Mouse (Mus musculus): ENCODE measurements around the gene Spata32. TPM values are rescaled to one million over a fixed set of nuclear protein-coding genes. Genes with fewer than 3 reads are reported as not detected.

The Spata32 gene
- polyA plus RNA-seq, 1 experiment = not detected

DNA sequence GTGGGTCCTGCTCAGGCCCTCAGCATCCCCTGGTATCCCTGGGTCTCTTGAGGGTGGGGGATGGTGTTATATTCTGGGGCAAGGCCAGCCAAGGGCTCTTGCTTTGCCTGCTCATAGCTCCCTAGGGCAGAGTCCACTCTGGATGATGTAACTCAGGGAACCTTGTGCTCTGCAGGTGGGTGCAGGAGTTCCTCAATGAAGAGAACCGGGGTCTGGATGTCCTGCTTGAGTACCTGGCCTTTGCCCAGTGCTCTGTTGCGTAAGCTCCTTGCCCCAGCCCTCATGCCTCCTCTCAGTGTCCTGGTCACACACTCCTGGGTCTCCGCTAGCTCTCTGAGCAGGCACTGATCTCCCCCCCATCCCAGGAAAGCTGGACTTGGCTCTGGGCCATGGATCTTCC is 36.3 kb downstream of the Spata32 start:
- Histone ChIP-seq H3K4me1 (ENCODE audit: control insufficient read depth) (no peaks in the 10 kb centered on the region), H3K4me3 (replicated peaks) (no peak overlapping the region), H3K36me3 (ENCODE audit: control insufficient read depth) (no peaks in the 10 kb centered on the region), H3K9me3 (ENCODE audit: control insufficient read depth, low read length) (no peaks in the 10 kb centered on the region), H3K27me3 (ENCODE audit: control insufficient read depth) (no peaks in the 10 kb centered on the region)
- no peak for TF ChIP-seq GATA1 (IDR thresholded peaks at IDR 0.05; ENCODE audit: low read length)
- TF ChIP-seq TAL1 (IDR thresholded peaks at IDR 0.05; ENCODE audit: low read length) = no peak

DNA sequence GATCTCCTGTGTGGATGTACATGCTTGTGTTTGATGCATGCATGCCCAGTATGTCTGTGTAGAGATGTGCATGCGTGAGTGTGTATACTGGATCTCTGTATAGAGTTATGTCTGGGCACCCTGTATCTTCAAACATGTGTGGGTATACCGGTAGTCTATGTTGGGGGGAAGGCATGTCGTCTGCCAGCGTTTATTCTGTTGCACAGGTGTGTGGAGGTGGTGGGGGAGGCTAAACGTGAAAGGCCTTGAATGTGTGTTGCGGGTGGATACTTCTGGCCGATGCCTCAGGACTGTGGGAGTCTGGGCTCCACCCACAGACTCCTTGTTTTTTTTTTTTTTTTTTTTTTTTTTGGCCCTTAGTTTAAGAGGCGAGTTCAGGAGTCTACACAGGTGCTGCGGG is 36.9 kb downstream of the Spata32 start:
- TF ChIP-seq TAL1 (IDR thresholded peaks at IDR 0.05; ENCODE audit: low read length) = no peak
- TF ChIP-seq GATA1 (IDR thresholded peaks at IDR 0.05; ENCODE audit: low read length) = no peak
- H3K27me3 ChIP-seq (ENCODE audit: control insufficient read depth) = no peaks in the 10 kb centered on the region
- H3K4me1 ChIP-seq (ENCODE audit: control insufficient read depth) = no peaks in the 10 kb centered on the region

DNA sequence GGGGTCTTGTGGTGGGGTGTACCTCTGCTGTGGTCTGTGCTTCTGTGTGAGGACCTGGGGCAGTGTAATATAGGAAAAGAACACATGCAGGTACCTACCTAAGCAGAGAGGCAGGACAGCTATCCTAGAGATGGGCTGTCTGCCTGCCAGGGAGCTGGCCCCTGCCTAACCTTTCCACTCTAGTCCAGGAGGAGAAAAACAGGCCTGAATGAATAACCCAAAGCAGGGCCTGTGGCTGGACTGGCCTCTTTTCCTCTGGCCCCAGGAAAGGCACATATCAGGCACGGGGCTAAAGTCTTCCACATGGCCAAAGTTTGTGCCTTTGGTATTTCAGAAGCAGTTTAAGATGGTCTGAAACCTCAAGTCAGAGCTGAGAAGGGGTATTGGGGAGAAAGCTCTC is 37.8 kb downstream of the Spata32 start:
- no peak overlapping the region for H3K4me3 ChIP-seq (replicated peaks)
- H3K36me3 ChIP-seq (ENCODE audit: control insufficient read depth) = no peaks in the 10 kb centered on the region
- H3K9me3 ChIP-seq (ENCODE audit: control insufficient read depth, low read length) = no peaks in the 10 kb centered on the region
- H3K27me3 ChIP-seq (ENCODE audit: control insufficient read depth) = no peaks in the 10 kb centered on the region
- TF ChIP-seq TAL1 (IDR thresholded peaks at IDR 0.05; ENCODE audit: low read length) = no peak
- no peak for TF ChIP-seq GATA1 (IDR thresholded peaks at IDR 0.05; ENCODE audit: low read length)
- H3K4me1 ChIP-seq (ENCODE audit: control insufficient read depth) = no peaks in the 10 kb centered on the region

More for the DNA sequence above, 36.9 kb downstream of the Spata32 start:
- Histone ChIP-seq H3K36me3 (ENCODE audit: control insufficient read depth) (no peaks in the 10 kb centered on the region), H3K9me3 (ENCODE audit: control insufficient read depth, low read length) (no peaks in the 10 kb centered on the region), H3K4me3 (replicated peaks) (no peak overlapping the region)

DNA sequence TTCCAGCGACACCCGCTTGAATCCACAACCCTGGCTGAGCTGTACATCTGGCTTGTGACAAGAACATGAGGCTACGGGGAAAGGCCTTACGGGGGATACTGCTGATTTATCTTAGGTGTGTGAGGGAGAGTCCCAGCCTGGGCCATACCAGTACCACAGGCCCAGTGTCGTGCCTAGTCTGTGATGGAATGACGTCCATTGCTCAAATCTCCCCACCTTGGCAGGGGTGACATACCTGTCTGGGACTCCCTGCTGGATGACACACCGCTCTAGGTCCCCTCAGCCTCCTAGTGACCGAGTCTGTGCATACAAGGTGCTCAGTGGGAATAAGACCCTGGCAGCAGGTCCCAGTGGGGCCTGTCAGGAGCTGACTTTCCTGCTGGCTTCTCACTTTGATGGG is 39.5 kb downstream of the Spata32 start:
- Histone ChIP-seq H3K4me1 (ENCODE audit: control insufficient read depth) (peaks cover 12% of the 10 kb centered on the region), H3K27me3 (ENCODE audit: control insufficient read depth) (no peaks in the 10 kb centered on the region), H3K36me3 (ENCODE audit: control insufficient read depth) (no peaks in the 10 kb centered on the region), H3K9me3 (ENCODE audit: control insufficient read depth, low read length) (no peaks in the 10 kb centered on the region), H3K4me3 (replicated peaks) (no peak overlapping the region)
- TF ChIP-seq TAL1 (IDR thresholded peaks at IDR 0.05; ENCODE audit: low read length) = no peak

- H3K4me1 ChIP-seq (ENCODE audit: control insufficient read depth) = peaks cover 12% of the 10 kb centered on the region
- H3K9me3 ChIP-seq (ENCODE audit: control insufficient read depth, low read length) = no peaks in the 10 kb centered on the region
- H3K4me3 ChIP-seq (replicated peaks) = no peak overlapping the region
- TF ChIP-seq GATA1 (IDR thresholded peaks at IDR 0.05; ENCODE audit: low read length) = no peak
- TF ChIP-seq TAL1 (IDR thresholded peaks at IDR 0.05; ENCODE audit: low read length) = no peak
- no peaks in the 10 kb centered on the region for H3K27me3 ChIP-seq (ENCODE audit: control insufficient read depth)
- no peaks in the 10 kb centered on the region for H3K36me3 ChIP-seq (ENCODE audit: control insufficient read depth)
These were observed 40.3 kb downstream of the Spata32 start for GRCm38 (mm10) chr11:103177815-103178485.

GRCm38 (mm10) chr11:103177216-103177615 is 41.0 kb downstream of the Spata32 start:
- Histone ChIP-seq H3K9me3 (ENCODE audit: control insufficient read depth, low read length) (no peaks in the 10 kb centered on the region), H3K4me3 (replicated peaks) (no peak overlapping the region), H3K4me1 (ENCODE audit: control insufficient read depth) (peaks cover 12% of the 10 kb centered on the region), H3K27me3 (ENCODE audit: control insufficient read depth) (peaks cover 5% of the 10 kb centered on the region), H3K36me3 (ENCODE audit: control insufficient read depth) (no peaks in the 10 kb centered on the region)
- no peak for TF ChIP-seq TAL1 (IDR thresholded peaks at IDR 0.05; ENCODE audit: low read length)
- no peak for TF ChIP-seq GATA1 (IDR thresholded peaks at IDR 0.05; ENCODE audit: low read length)

DNA sequence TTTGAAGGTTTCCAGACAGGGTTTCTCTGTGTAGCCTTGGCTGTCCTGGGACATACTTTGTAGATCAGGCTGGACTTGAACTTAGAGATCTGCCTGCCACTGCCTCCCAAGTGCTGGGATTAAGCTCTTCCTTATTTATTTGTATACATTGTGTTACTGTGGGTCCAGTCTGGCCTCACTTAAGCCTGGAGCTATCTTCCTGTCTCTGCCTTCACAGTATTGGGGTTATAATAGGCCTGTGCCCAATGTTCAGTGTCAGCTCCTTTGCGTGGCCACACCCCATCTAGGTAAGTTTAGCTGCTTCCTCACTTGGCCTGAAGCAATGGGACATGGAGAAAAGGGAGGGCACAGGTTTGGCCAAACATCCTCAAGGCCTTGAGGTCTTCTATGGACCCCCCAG is 41.7 kb downstream of the Spata32 start:
- Histone ChIP-seq H3K4me1 (ENCODE audit: control insufficient read depth) (peaks cover 12% of the 10 kb centered on the region), H3K4me3 (replicated peaks) (no peak overlapping the region), H3K9me3 (ENCODE audit: control insufficient read depth, low read length) (no peaks in the 10 kb centered on the region), H3K27me3 (ENCODE audit: control insufficient read depth) (peaks cover 13% of the 10 kb centered on the region), H3K36me3 (ENCODE audit: control insufficient read depth) (no peaks in the 10 kb centered on the region)
- no peak for TF ChIP-seq TAL1 (IDR thresholded peaks at IDR 0.05; ENCODE audit: low read length)
- no peak for TF ChIP-seq GATA1 (IDR thresholded peaks at IDR 0.05; ENCODE audit: low read length)

GRCm38 (mm10) chr11:103175688-103176442 is 42.4 kb downstream of the Spata32 start:
- Histone ChIP-seq H3K27me3 (ENCODE audit: control insufficient read depth) (peaks cover 19% of the 10 kb centered on the region), H3K9me3 (ENCODE audit: control insufficient read depth, low read length) (no peaks in the 10 kb centered on the region), H3K4me1 (ENCODE audit: control insufficient read depth) (peaks cover 16% of the 10 kb centered on the region), H3K36me3 (ENCODE audit: control insufficient read depth) (no peaks in the 10 kb centered on the region), H3K4me3 (replicated peaks) (no peak overlapping the region)
- TF ChIP-seq GATA1 (IDR thresholded peaks at IDR 0.05; ENCODE audit: low read length) (no peak), TAL1 (IDR thresholded peaks at IDR 0.05; ENCODE audit: low read length) (no peak)

DNA sequence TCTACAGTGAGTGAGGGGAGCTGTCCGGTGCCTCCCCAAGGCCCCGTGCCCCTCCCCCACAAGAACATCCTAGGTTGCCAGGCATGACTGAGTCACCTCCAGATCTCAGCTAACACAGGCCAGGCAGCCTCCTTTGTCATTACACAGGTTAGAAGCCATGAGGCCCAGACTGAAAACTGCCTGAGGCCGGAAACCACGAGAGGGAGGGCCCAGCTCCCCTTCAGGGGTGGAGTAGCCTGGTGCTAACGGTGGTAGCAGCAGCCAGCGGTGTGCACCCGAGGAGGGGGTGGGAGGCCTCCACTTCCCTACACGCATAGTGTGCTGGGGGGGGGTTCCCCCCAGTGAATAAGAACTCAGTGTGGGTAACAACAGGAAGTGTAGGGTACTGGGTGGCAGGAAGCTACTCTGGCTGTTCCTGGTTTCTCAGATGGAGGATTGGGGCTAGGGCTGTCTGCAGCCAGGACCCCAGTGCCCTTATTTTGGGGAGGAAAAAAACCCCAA is 43.3 kb downstream of the Spata32 start:
- no peak for TF ChIP-seq GATA1 (IDR thresholded peaks at IDR 0.05; ENCODE audit: low read length)
- TF ChIP-seq TAL1 (IDR thresholded peaks at IDR 0.05; ENCODE audit: low read length) = no peak
- Histone ChIP-seq H3K9me3 (ENCODE audit: control insufficient read depth, low read length) (no peaks in the 10 kb centered on the region), H3K36me3 (ENCODE audit: control insufficient read depth) (no peaks in the 10 kb centered on the region), H3K4me3 (replicated peaks) (no peak overlapping the region), H3K4me1 (ENCODE audit: control insufficient read depth) (peaks cover 16% of the 10 kb centered on the region), H3K27me3 (ENCODE audit: control insufficient read depth) (peaks cover 28% of the 10 kb centered on the region)

All from erythroblast, embryonic 14.5 days (primary cell).